In the genomic region with DNA sequence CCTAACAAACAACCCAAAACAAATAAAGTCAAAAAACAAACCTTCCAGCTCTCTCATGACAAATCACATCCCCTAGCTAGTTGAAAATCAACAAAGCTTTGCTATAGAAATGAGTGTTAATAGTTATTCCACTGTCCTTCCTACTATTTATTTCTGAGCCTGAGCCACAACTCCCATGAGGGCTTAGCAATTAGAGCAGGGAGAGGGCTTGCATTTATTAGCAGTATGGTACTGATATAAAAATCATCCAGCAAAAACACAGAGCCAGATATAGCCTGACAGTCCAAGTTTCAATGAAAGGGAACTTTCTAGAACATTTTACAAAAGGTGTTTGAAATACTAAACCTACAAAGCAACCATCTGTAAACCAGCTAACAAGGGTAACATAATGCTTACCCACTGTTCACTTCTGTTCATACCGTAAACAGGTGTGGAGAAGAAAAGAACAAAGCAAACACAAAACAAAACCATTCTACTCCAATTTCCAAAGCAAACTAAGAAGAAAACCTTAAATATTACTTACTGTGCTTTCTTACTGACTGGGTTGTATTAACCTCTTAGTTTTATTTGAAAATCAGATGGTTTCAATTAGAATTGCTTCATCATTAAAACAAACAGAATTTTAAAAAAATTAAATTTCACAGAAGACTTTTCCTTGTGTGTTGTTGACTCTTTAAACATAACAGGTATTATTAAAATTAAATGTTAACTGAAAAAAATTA, we compare ENCODE assay signal across 15 mouse cellular contexts.
"Had no signal": no experiment of that assay in that cellular context is flagged by ENCODE, and none has a peak within 500 bp of the region (broad histone marks: within the 10 kb centered on the region; RNA-seq: fewer than 3 reads in every experiment).

No protein-coding gene starts in this region.

- H3K4me2 ChIP-seq: kidney, embryonic 15.5 days; liver, embryonic 11.5 days; liver, embryonic 15.5 days; neural tube, embryonic 15.5 days had no signal

- H3K27ac ChIP-seq: kidney, embryonic 15.5 days; liver, embryonic 15.5 days; midbrain, embryonic 10.5 days; neural tube, embryonic 15.5 days had no signal

- H3K4me1 ChIP-seq: kidney, embryonic 15.5 days; midbrain, embryonic 10.5 days had no signal

- H3K9me3 ChIP-seq: kidney, embryonic 15.5 days; liver, embryonic 15.5 days; midbrain, embryonic 10.5 days; neural tube, embryonic 15.5 days had no signal

- ATAC-seq: lung, postnatal 0 days had no signal

- H3K36me3 ChIP-seq: kidney, embryonic 15.5 days; midbrain, embryonic 10.5 days; neural tube, embryonic 15.5 days had no signal

- H3K27me3 ChIP-seq: kidney, embryonic 15.5 days; liver, embryonic 15.5 days; neural tube, embryonic 15.5 days had no signal

- H3K4me3 ChIP-seq: kidney, embryonic 15.5 days; left cerebral cortex, adult 2 months; liver, embryonic 15.5 days; midbrain, embryonic 10.5 days; myocyte; neural tube, embryonic 15.5 days had no signal

- DNase-seq: kidney, adult 2 months; kidney, postnatal 14 days; lung, adult 2 months; lung, postnatal 36 days; right cerebral cortex, adult 18-20 months; right cerebral cortex, postnatal 25 days; thymus, postnatal 36 days had no signal

- H3K9ac ChIP-seq: kidney, embryonic 15.5 days; liver, embryonic 15.5 days; neural tube, embryonic 15.5 days had no signal
